Mouse (Mus musculus): ENCODE data around the gene Lrfn2.

Gene Lrfn2

DNA sequence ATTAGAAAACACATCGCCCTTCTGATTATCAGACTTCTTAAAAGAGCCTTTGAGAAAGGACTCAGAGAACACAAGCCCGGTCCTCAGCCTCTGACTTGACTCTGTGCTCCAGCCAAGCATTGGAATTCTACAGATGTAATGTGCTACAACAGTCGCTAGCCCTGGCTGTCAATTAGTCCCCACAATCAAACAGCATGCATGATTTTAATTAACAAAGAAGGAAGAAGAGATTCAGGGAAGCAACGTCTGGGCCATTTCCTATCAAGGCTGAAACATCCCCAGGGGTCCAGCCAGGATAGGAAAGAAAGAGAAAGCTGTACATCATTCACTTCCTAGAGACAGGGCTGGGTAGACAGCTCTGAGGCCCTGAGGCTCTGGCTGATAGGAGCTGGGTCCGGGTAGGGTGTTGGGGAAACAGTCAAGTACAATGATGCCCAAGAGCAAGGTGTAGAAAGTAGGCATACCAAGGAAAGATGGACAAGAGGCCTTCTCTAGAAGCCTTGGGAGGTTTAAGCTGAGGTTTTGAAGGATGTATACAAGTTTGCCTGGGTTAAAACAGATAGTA lies 101.6 kb downstream of the Lrfn2 start:
- no peak for DNase-seq (ENCODE audit: low spot score in 2 of 2)

DNA sequence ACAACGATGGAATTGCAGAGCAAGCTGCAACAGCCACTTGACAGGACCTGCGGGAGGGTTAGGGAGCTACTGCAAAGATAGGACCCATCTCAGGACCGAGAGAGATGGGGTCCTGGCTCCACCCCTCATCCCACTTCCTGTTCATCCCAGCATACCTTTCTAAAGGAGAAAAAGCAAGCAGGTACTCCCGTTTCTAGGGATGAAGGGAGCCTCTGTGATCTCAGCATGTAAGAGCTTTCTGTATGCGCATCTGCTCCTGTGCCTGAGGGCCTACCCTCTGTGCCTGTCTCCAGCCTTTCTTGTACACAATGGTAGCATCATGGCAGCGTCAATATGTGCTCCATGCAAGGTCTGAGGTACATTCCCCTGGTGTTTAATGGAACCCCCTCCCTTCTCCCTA lies 102.9 kb downstream of the Lrfn2 start:
- DNase-seq (ENCODE audit: low spot score in 2 of 2): no peak

GRCm38 (mm10) chr17:49037163-49037950 lies 105.2 kb downstream of the Lrfn2 start:
- DNase-seq (ENCODE audit: low spot score in 2 of 2): no peak

GRCm38 (mm10) chr17:49043806-49044640 lies 111.8 kb downstream of the Lrfn2 start:
- no peak for DNase-seq (ENCODE audit: low spot score in 2 of 2)

DNA sequence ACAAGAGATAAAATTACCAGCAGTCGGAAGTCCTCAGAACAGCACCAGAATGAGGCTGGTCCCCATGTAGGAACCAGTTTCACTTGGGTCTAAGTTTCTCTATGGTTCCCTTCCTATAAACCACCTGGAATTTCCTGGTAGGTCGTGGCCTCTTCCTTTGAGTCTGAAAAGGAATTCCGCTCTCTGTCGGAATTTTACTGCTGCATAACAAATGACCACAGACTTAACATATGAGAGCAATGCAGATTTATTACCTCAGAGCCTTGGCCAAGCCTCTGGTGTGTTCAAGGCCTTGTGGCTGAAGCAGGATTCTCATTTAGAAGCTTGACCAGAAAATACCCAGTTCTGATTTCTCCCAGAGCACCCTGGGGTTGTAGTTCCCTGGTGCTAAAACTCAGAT lies 115.7 kb downstream of the Lrfn2 start:
- DNase-seq (ENCODE audit: low spot score in 2 of 2): no peak

GRCm38 (mm10) chr17:49051231-49051630 lies 119.1 kb downstream of the Lrfn2 start:
- no peak for DNase-seq (ENCODE audit: low spot score in 2 of 2)

DNA sequence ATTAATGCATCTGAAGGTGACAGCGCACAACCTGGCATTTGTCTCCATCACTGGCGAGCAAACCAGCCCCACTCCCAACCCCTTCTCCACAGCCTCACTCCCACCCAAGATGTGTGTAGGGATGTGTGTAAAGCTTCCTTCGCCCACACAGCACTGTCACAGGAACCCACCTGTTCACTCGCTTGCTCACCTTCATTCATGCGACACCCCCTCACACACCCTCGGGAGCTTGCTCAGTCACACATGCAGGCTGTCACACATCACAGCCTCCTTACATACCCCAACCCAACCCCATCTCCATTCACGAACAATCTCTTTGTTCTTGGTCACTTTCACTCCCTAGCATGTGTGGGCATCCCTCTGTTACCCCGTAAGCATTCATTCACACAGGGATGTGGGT lies 129.0 kb downstream of the Lrfn2 start:
- no peak for DNase-seq (ENCODE audit: low spot score in 2 of 2)

DNA sequence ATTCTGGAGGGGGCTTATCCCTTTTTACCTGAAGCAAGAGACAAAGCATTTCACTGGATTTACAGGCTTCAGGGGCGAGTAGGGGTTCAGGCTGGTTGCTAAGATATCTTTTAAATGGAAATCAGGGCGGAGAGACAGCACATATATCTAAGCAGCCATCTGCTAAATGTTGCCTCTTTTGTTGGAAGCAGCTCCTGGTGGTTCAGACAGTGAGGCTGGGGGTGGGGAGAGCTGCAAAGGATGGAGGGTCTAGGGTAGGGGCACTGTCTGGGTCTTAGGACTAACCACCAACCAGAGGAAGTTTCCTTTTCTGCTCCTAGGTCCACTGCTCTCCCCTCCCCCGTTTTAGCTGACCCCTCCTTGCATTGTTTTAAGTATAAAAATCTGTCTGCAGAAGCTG lies 131.6 kb downstream of the Lrfn2 start:
- DNase-seq (ENCODE audit: low spot score in 2 of 2): peak in 1 of 2 experiments; percentile 29

GRCm38 (mm10) chr17:49064526-49064925 lies 132.3 kb downstream of the Lrfn2 start:
- DNase-seq (ENCODE audit: low spot score in 2 of 2): peak; percentile 50 to 68

- DNase-seq (ENCODE audit: low spot score in 2 of 2): no peak
Observed at GRCm38 (mm10) chr17:49065050-49065449, 132.9 kb downstream of the Lrfn2 start.

- no peak for DNase-seq (ENCODE audit: low spot score in 2 of 2)
Observed at GRCm38 (mm10) chr17:49066748-49067147, 134.6 kb downstream of the Lrfn2 start.

GRCm38 (mm10) chr17:49078168-49078567 lies 146.0 kb downstream of the Lrfn2 start:
- DNase-seq (ENCODE audit: low spot score in 2 of 2): no peak

- DNase-seq (ENCODE audit: low spot score in 2 of 2): no peak
Observed at GRCm38 (mm10) chr17:49079647-49080046, 147.5 kb downstream of the Lrfn2 start.

- peak; percentile 57 to 72 for DNase-seq (ENCODE audit: low spot score in 2 of 2)
Observed at GRCm38 (mm10) chr17:49083594-49084380, 151.6 kb downstream of the Lrfn2 start.

GRCm38 (mm10) chr17:49085111-49085510 lies 152.9 kb downstream of the Lrfn2 start:
- no peak for DNase-seq (ENCODE audit: low spot score in 2 of 2)

DNA sequence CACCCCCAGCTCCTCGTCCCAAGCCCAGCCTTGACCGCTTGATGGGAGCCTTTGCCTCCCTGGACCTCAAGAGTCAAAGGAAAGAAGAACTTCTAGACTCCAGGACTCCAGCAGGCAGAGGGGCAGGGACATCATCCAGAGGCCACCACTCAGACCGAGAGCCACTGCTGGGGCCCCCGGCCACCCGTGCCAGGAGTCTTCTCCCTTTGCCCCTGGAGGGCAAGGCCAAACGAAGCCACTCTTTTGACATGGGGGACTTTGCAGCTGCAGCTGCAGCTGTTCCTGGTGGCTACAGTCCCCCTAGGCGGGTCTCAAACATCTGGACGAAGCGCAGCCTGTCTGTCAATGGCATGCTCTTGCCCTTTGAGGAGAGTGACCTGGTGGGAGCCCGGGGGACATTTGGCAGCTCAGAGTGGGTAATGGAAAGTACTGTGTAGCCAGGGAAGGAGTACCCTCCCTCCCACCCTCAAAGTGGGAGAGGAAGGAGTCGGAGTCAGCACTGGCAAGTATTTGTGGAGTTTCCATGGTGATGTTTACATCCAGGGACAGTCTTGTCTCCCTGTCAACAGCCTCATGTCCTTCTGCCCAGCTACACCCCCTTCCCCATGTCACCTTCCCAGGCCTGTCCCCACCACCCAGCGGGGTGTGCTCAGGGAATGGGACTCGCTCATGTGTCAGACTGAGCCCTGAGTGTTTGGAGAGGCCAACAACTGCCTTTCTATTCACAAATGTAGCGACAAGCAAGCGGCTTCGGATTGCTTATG lies 164.8 kb downstream of the Lrfn2 start:
- DNase-seq (ENCODE audit: low spot score in 2 of 2): no peak

GRCm38 (mm10) chr17:49111399-49111798 lies 179.2 kb downstream of the Lrfn2 start:
- DNase-seq (ENCODE audit: low spot score in 2 of 2): no peak

GRCm38 (mm10) chr17:49111911-49112310 lies 179.7 kb downstream of the Lrfn2 start:
- no peak for DNase-seq (ENCODE audit: low spot score in 2 of 2)

DNA sequence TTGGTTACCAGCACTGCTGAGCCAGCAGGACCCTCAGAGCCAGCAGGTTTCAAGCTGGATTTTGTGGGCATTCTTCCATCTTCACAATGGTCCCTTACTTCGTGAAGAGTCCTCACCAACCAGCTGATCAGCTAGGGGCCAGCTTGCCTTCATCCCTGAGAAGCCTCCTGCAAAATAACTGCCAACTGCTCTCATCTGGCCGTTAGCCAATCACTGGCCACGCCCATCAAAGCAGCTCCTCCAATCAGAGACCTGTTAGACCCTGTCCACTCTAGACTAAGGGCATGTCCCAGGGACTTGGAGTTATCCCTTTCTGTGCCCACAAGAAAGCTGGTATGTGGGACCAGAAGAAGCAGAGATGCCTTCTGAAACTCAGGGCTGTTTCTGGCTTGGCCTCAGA lies 181.2 kb downstream of the Lrfn2 start:
- no peak for DNase-seq (ENCODE audit: low spot score in 2 of 2)

GRCm38 (mm10) chr17:49124166-49124565 lies 192.0 kb downstream of the Lrfn2 start:
- DNase-seq (ENCODE audit: low spot score in 2 of 2): no peak

- no peak for DNase-seq (ENCODE audit: low spot score in 2 of 2)
Observed at GRCm38 (mm10) chr17:49124642-49125041, 192.5 kb downstream of the Lrfn2 start.

All from frontal cortex, postnatal 10 days (tissue).